Mouse (Mus musculus) cerebellum, adult 8-10 months (tissue): Measurements from ENCODE around the gene Catspere2.

ENCODE experiments used
- DNase-seq: peaks from one replicate; pipeline ENCODE4 v3.0.0; 2022

The Catspere2 gene

DNA sequence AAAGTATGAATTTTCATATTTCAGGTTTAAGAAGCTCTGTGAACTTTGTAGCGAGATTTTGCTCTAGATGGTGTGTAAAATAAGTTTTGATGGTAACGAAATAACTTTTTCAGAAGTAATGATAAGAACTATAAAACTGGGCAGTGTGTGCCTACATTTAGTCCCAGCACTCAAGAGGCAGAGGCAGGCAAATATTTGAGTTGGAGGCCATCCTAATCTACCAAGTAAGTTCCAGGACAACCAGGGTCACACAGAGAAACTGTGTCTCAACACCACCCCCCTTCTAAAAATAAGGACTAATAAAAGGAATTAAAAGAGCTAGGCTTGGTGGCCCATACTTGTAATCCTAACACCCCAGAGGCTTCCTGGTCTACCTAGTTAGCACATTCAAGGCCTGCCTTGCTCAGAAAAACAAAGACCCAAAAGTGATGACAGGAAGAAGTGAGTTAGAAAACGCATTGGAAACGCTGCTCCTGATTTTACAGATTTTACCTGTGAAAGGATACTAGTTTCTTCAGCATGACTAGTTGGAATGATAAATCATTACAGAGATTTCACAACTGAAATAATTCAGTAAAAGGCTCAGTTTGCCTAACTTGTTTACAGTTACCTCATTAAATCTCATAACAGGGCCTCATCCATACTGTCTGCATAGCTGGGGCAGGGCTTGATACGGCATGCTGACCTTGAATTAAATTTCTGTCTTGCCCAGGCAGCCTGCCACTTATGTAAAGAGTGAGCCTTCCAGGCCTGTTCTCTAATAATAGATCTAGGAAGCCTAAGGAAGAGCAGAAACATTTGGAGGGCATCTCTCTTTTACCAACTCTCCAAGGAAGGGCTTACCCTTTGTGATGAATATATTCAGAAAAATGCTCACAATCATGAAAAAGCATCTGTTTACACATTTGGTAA lies 236.2 kb downstream of the Catspere2 start:
- DNase-seq = no peak
